Mouse (Mus musculus) spleen, adult 2 months (tissue): ENCODE data around the gene Cybb.

Experiments
- CTCF ChIP-seq: fragments of 200-500 bp; IDR thresholded peaks from 2 replicates; pipeline ENCODE4 v1.5.1; 2011; ENCODE audit warnings: mild to moderate bottlenecking, inconsistent platforms; ENCODE audit not compliant: insufficient read depth, insufficient read length, insufficient replicate concordance; ENCODE audit errors: extremely low read depth
- POLR2A ChIP-seq: fragments of 200-500 bp; IDR thresholded peaks from 2 replicates; pipeline ENCODE4 v1.6.1; 2011; ENCODE audit warnings: low read depth, low read length, inconsistent platforms

GRCm38 (mm10) chrX:9470811-9471388 lies 16.7 kb downstream of the Cybb start:
- TF ChIP-seq POLR2A: no peak
- TF ChIP-seq CTCF: no peak
